Mouse (Mus musculus): ENCODE measurements around the gene Capns1. TPM values are rescaled to one million over a fixed set of nuclear protein-coding genes. Genes with fewer than 3 reads are reported as not detected.

The Capns1 gene
- polyA plus RNA-seq, 1 experiment from 2014 or later, result 95.8 TPM

DNA sequence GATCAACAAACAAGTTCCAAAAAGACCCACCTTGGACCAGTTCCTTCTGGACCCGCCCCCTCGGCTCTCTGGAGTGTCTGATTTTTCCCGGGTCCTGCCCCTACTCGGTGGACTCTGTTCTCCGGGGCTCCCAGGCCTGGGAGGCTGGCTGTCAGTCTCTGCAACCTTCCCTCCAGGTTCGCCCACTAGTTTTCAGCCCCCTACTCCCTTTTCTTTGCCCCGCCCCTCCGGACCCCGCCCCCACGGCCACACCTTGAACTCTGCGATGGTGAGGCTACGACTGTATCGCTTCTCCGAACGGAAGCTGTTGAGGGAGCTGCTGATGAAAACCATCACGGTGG, 32.7 kb upstream of the Capns1 start:
- WGBS, result under 1% methylated on average over 16 of the region's 16 CpGs
- Histone ChIP-seq H3K27me3 (ENCODE audit: control insufficient read depth, insufficient read depth, low read length) (no peaks in the 10 kb centered on the region), H3K4me1 (ENCODE audit: control insufficient read depth, insufficient read depth, low read length) (peaks cover 14% of the 10 kb centered on the region; the same call in 1 of the 2 replicates), H3K27ac (ENCODE audit: low read length) (0 out of 2 replicates have a peak overlapping the region, but pooled peaks have one; percentile 39), H3K4me2 (replicated peaks; ENCODE audit: low read depth, low read length) (peak overlapping the region; percentile 82), H3K36me3 (ENCODE audit: control insufficient read depth, insufficient read depth, low read length) (peaks cover 19% of the 10 kb centered on the region), H3K9ac (replicated peaks; ENCODE audit: low read depth, low read length) (peak overlapping the region; percentile 41), H3K9me3 (ENCODE audit: control insufficient read depth, low read depth, low read length) (no peaks in the 10 kb centered on the region), H3K4me3 (ENCODE audit: low read depth, low read length) (peak overlapping the region; percentile 49)
- peak; percentile 0; the same call in 1 of the 2 replicates for ATAC-seq (ENCODE audit: insufficient number of reproducible peaks, insufficient read depth, low FRiP score, low read depth)

- ATAC-seq (ENCODE audit: insufficient number of reproducible peaks, insufficient read depth, low FRiP score, low read depth), result no peak
- Histone ChIP-seq H3K9ac (replicated peaks; ENCODE audit: low read depth, low read length) (no peak overlapping the region), H3K4me1 (ENCODE audit: control insufficient read depth, insufficient read depth, low read length) (no peaks in the 10 kb centered on the region), H3K4me3 (ENCODE audit: low read depth, low read length) (no peak overlapping the region), H3K36me3 (ENCODE audit: control insufficient read depth, insufficient read depth, low read length) (peaks cover 24% of the 10 kb centered on the region), H3K27me3 (ENCODE audit: control insufficient read depth, insufficient read depth, low read length) (no peaks in the 10 kb centered on the region), H3K27ac (ENCODE audit: low read length) (no peak overlapping the region), H3K9me3 (ENCODE audit: control insufficient read depth, low read depth, low read length) (no peaks in the 10 kb centered on the region), H3K4me2 (replicated peaks; ENCODE audit: low read depth, low read length) (no peak overlapping the region)
- WGBS, result 93% methylated on average over 12 of the region's 12 CpGs
Observed at GRCm38 (mm10) chr7:30224206-30224605, 25.6 kb upstream of the Capns1 start.

GRCm38 (mm10) chr7:30222205-30222604, 23.6 kb upstream of the Capns1 start:
- Histone ChIP-seq H3K4me1 (ENCODE audit: control insufficient read depth, insufficient read depth, low read length) (no peaks in the 10 kb centered on the region), H3K27me3 (ENCODE audit: control insufficient read depth, insufficient read depth, low read length) (no peaks in the 10 kb centered on the region), H3K4me3 (ENCODE audit: low read depth, low read length) (no peak overlapping the region), H3K27ac (ENCODE audit: low read length) (no peak overlapping the region), H3K4me2 (replicated peaks; ENCODE audit: low read depth, low read length) (no peak overlapping the region), H3K9me3 (ENCODE audit: control insufficient read depth, low read depth, low read length) (no peaks in the 10 kb centered on the region), H3K9ac (replicated peaks; ENCODE audit: low read depth, low read length) (no peak overlapping the region), H3K36me3 (ENCODE audit: control insufficient read depth, insufficient read depth, low read length) (peaks cover 19% of the 10 kb centered on the region)
- no peak for ATAC-seq (ENCODE audit: insufficient number of reproducible peaks, insufficient read depth, low FRiP score, low read depth)
- 91% methylated on average over 5 of the region's 5 CpGs for WGBS

- no peak overlapping the region for H3K4me3 ChIP-seq (ENCODE audit: low read depth, low read length)
- H3K36me3 ChIP-seq (ENCODE audit: control insufficient read depth, insufficient read depth, low read length), result peaks cover 14% of the 10 kb centered on the region
- ATAC-seq (ENCODE audit: insufficient number of reproducible peaks, insufficient read depth, low FRiP score, low read depth), result no peak
- no peak overlapping the region for H3K9ac ChIP-seq (replicated peaks; ENCODE audit: low read depth, low read length)
- H3K4me2 ChIP-seq (replicated peaks; ENCODE audit: low read depth, low read length), result no peak overlapping the region
- no peaks in the 10 kb centered on the region for H3K9me3 ChIP-seq (ENCODE audit: control insufficient read depth, low read depth, low read length)
- no peaks in the 10 kb centered on the region for H3K27me3 ChIP-seq (ENCODE audit: control insufficient read depth, insufficient read depth, low read length)
- no peak overlapping the region for H3K27ac ChIP-seq (ENCODE audit: low read length)
- WGBS, result 86% methylated on average over 3 of the region's 3 CpGs
- no peaks in the 10 kb centered on the region for H3K4me1 ChIP-seq (ENCODE audit: control insufficient read depth, insufficient read depth, low read length)
Observed at GRCm38 (mm10) chr7:30221433-30221832, 22.8 kb upstream of the Capns1 start.

DNA sequence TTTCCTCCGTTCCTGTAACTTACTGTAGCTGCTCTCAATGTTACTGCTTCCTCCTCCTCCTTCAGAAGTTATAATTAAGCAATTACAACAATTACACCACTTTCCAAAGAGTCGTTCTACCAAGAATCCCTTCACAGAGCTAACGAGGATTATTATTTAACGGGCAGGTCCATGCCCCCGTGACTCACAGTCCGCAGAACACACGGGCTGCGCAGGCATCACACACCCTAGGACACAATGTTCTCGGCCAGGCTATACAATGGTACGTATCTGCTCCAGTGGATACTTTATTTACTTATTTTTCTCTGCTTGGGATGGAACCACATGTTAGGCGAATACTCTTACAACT, 21.4 kb upstream of the Capns1 start:
- ATAC-seq (ENCODE audit: insufficient number of reproducible peaks, insufficient read depth, low FRiP score, low read depth), result no peak
- no peak overlapping the region for H3K27ac ChIP-seq (ENCODE audit: low read length)

DNA sequence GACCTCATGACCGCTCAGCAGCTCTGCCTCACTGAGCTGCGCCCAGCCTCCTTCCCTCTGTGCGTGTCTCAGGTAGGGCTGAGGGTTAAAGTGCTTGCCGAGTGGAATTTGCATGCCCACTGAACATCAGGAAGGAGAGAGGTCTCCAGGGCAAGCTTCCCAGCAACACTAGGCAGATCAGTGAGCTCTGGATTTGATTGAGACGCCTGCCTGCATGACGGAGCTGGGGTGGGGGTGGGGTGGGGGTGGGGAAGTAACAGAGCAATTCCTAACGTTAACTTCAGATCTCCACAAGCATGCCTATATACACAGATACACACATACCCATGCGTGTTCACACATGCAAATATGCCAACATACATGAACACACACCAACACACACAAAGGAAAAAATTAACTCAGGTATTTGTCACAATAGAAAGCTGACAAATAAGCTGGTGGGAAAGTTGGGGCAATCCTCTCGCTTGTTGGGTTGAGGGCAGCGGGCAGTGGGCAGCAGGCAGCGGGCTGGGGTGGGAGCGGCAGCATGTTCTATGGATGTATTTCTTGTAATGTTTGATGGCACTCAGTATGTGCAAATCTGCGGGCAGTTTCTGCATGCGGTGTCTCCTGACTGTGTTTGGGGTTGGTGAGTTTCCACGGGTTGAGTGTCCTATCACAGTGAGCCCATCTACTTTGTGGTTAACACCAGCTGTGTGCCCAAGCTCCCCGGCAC, 20.8 kb upstream of the Capns1 start:
- H3K27ac ChIP-seq (ENCODE audit: low read length), result no peak overlapping the region
- ATAC-seq (ENCODE audit: insufficient number of reproducible peaks, insufficient read depth, low FRiP score, low read depth), result peak; percentile 56
- H3K36me3 ChIP-seq (ENCODE audit: control insufficient read depth, insufficient read depth, low read length), result peaks cover 4% of the 10 kb centered on the region; the same call in 1 of the 2 replicates
- 4% methylated on average over 16 of the region's 16 CpGs for WGBS
- H3K4me2 ChIP-seq (replicated peaks; ENCODE audit: low read depth, low read length), result peak overlapping the region; percentile 94
- H3K4me3 ChIP-seq (ENCODE audit: low read depth, low read length), result peak overlapping the region; percentile 42
- no peaks in the 10 kb centered on the region for H3K4me1 ChIP-seq (ENCODE audit: control insufficient read depth, insufficient read depth, low read length)
- peak overlapping the region; percentile 42 for H3K9ac ChIP-seq (replicated peaks; ENCODE audit: low read depth, low read length)
- no peaks in the 10 kb centered on the region for H3K9me3 ChIP-seq (ENCODE audit: control insufficient read depth, low read depth, low read length)
- no peaks in the 10 kb centered on the region for H3K27me3 ChIP-seq (ENCODE audit: control insufficient read depth, insufficient read depth, low read length)

More for the DNA sequence above, 21.4 kb upstream of the Capns1 start:
- H3K27me3 ChIP-seq (ENCODE audit: control insufficient read depth, insufficient read depth, low read length), result no peaks in the 10 kb centered on the region
- peaks cover 4% of the 10 kb centered on the region; the same call in 1 of the 2 replicates for H3K36me3 ChIP-seq (ENCODE audit: control insufficient read depth, insufficient read depth, low read length)
- peak overlapping the region; percentile 94 for H3K4me2 ChIP-seq (replicated peaks; ENCODE audit: low read depth, low read length)
- H3K9ac ChIP-seq (replicated peaks; ENCODE audit: low read depth, low read length), result peak overlapping the region; percentile 42
- H3K4me1 ChIP-seq (ENCODE audit: control insufficient read depth, insufficient read depth, low read length), result no peaks in the 10 kb centered on the region
- no peaks in the 10 kb centered on the region for H3K9me3 ChIP-seq (ENCODE audit: control insufficient read depth, low read depth, low read length)
- 19% methylated on average over 11 of the region's 11 CpGs for WGBS
- peak overlapping the region; percentile 42 for H3K4me3 ChIP-seq (ENCODE audit: low read depth, low read length)

- no peaks in the 10 kb centered on the region for H3K4me1 ChIP-seq (ENCODE audit: control insufficient read depth, insufficient read depth, low read length)
- no peak overlapping the region for H3K4me2 ChIP-seq (replicated peaks; ENCODE audit: low read depth, low read length)
- H3K36me3 ChIP-seq (ENCODE audit: control insufficient read depth, insufficient read depth, low read length), result no peaks in the 10 kb centered on the region
- WGBS, result 75% methylated on average over 2 of the region's 2 CpGs
- H3K9me3 ChIP-seq (ENCODE audit: control insufficient read depth, low read depth, low read length), result no peaks in the 10 kb centered on the region
- ATAC-seq (ENCODE audit: insufficient number of reproducible peaks, insufficient read depth, low FRiP score, low read depth), result no peak
- H3K27me3 ChIP-seq (ENCODE audit: control insufficient read depth, insufficient read depth, low read length), result no peaks in the 10 kb centered on the region
- H3K9ac ChIP-seq (replicated peaks; ENCODE audit: low read depth, low read length), result no peak overlapping the region
- no peak overlapping the region for H3K27ac ChIP-seq (ENCODE audit: low read length)
- no peak overlapping the region for H3K4me3 ChIP-seq (ENCODE audit: low read depth, low read length)
Observed at GRCm38 (mm10) chr7:30217277-30217676, 18.7 kb upstream of the Capns1 start.

DNA sequence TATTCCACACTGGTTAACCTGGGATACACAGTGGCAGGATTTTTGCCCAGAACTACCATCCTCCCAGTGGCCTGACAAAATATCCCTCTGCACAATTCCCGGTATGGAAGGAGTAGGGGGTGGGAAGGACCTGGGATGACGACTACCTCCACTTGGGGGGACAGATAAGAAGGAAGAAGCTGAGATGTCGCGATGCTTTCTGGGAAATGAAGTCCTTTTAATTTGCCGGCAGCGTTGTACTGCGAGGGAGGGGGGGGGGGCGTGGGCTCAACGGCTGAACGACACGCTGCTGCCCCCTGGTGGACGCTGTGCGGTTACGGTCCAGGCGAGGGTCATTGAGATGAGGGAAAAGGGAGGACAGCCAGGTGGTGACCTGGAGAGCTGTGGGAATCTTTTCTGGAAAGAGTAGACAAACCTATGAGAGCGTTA, 18.1 kb upstream of the Capns1 start:
- H3K9me3 ChIP-seq (ENCODE audit: control insufficient read depth, low read depth, low read length), result no peaks in the 10 kb centered on the region
- under 1% methylated on average over 16 of the region's 16 CpGs for WGBS
- no peak overlapping the region for H3K9ac ChIP-seq (replicated peaks; ENCODE audit: low read depth, low read length)
- no peaks in the 10 kb centered on the region for H3K27me3 ChIP-seq (ENCODE audit: control insufficient read depth, insufficient read depth, low read length)
- ATAC-seq (ENCODE audit: insufficient number of reproducible peaks, insufficient read depth, low FRiP score, low read depth), result peak; percentile 64
- no peaks in the 10 kb centered on the region for H3K4me1 ChIP-seq (ENCODE audit: control insufficient read depth, insufficient read depth, low read length)
- peak overlapping the region; percentile 28; the same call in 1 of the 2 replicates for H3K4me2 ChIP-seq (replicated peaks; ENCODE audit: low read depth, low read length)
- no peak overlapping the region for H3K27ac ChIP-seq (ENCODE audit: low read length)
- peak overlapping the region; percentile 2; the same call in 1 of the 2 replicates for H3K4me3 ChIP-seq (ENCODE audit: low read depth, low read length)
- no peaks in the 10 kb centered on the region for H3K36me3 ChIP-seq (ENCODE audit: control insufficient read depth, insufficient read depth, low read length)

DNA sequence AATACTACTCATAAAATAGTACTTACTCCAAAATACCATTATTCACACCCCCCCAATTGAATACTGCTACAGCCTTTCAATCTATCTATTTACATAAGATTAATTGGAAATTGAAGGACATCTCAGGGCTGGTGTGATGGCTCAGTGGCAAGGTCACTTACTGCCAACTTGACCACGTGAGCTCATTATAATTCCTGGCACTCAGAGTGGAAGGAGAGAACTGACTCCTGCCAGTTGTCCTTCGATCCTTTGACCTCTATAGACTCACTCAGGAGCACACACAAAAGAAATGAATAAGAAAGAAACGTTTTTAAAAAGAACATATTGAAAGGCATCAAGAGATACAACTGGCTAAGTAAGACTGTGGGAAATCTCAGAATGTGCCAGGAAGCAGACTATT, 17.3 kb upstream of the Capns1 start:
- no peak for ATAC-seq (ENCODE audit: insufficient number of reproducible peaks, insufficient read depth, low FRiP score, low read depth)
- 89% methylated on average over 3 of the region's 3 CpGs for WGBS

More for the DNA sequence above, 17.3 kb upstream of the Capns1 start:
- H3K4me1 ChIP-seq (ENCODE audit: control insufficient read depth, insufficient read depth, low read length), result no peaks in the 10 kb centered on the region
- H3K4me3 ChIP-seq (ENCODE audit: low read depth, low read length), result no peak overlapping the region
- no peaks in the 10 kb centered on the region for H3K27me3 ChIP-seq (ENCODE audit: control insufficient read depth, insufficient read depth, low read length)
- H3K27ac ChIP-seq (ENCODE audit: low read length), result no peak overlapping the region
- H3K36me3 ChIP-seq (ENCODE audit: control insufficient read depth, insufficient read depth, low read length), result no peaks in the 10 kb centered on the region
- H3K4me2 ChIP-seq (replicated peaks; ENCODE audit: low read depth, low read length), result no peak overlapping the region
- H3K9ac ChIP-seq (replicated peaks; ENCODE audit: low read depth, low read length), result no peak overlapping the region
- H3K9me3 ChIP-seq (ENCODE audit: control insufficient read depth, low read depth, low read length), result no peaks in the 10 kb centered on the region

Data from stomach, embryonic 14.5 days (tissue).